Mouse (Mus musculus): ENCODE results near the gene Tmem14a. TPM values are rescaled to one million over a fixed set of nuclear protein-coding genes. Genes with fewer than 3 reads are reported as not detected.
A peak's percentile ranks its signal among the peaks of the same experiment; 100 is the strongest.
"Not testable (repeated sequence)": the region's sequence is repeated elsewhere in the genome, so short reads cannot be mapped to it uniquely, and the experiment has no call there.

Gene Tmem14a
- polyA plus RNA-seq (2012; rRNA removed) = 1.1 and 2.2 TPM in 2 replicates

GRCm38 (mm10) chr1:21218489-21218919, at the start of gene Tmem14a:
TSS of gene Tmem14a (plus strand) at chr1:21218575.
- Histone ChIP-seq H3K4me3 (ENCODE audit: low read depth, low read length) (peak within 1 kb of the TSS; percentile 66), H3K36me3 (ENCODE audit: control insufficient read depth, insufficient read depth, low read length) (no peaks in the 10 kb centered on the region), H3K27me3 (ENCODE audit: control insufficient read depth, insufficient read depth, low read length) (no peaks in the 10 kb centered on the region), H3K4me1 (ENCODE audit: control insufficient read depth, insufficient read depth, insufficient read length, low read length) (peaks cover 3% of the 10 kb centered on the region; the same call in 1 of the 2 replicates), H3K27ac (ENCODE audit: insufficient read depth, low read depth, low read length) (peak within 1 kb of the TSS; percentile 74)
- under 1% methylated on average over 17 of the region's 17 CpGs for WGBS
- TF ChIP-seq CTCF (IDR thresholded peaks at IDR 0.05; ENCODE audit: extremely low read depth, insufficient read length, insufficient replicate concordance, low read depth, low read length) (peak; percentile 99), POLR2A (IDR thresholded peaks at IDR 0.05; ENCODE audit: low read depth, low read length) (peak; percentile 47; the same call in 1 of the 2 replicates)

GRCm38 (mm10) chr1:21185196-21185595, 33.2 kb upstream of the Tmem14a start:
- Histone ChIP-seq H3K4me1 (ENCODE audit: control insufficient read depth, insufficient read depth, insufficient read length, low read length) (no peaks in the 10 kb centered on the region), H3K27ac (ENCODE audit: insufficient read depth, low read depth, low read length) (no peak overlapping the region), H3K36me3 (ENCODE audit: control insufficient read depth, insufficient read depth, low read length) (no peaks in the 10 kb centered on the region), H3K27me3 (ENCODE audit: control insufficient read depth, insufficient read depth, low read length) (no peaks in the 10 kb centered on the region), H3K4me3 (ENCODE audit: low read depth, low read length) (no peak overlapping the region)
- WGBS = 95% methylated on average over 6 of the region's 6 CpGs
- TF ChIP-seq POLR2A (IDR thresholded peaks at IDR 0.05; ENCODE audit: low read depth, low read length) (no peak), CTCF (IDR thresholded peaks at IDR 0.05; ENCODE audit: extremely low read depth, insufficient read length, insufficient replicate concordance, low read depth, low read length) (no peak)

- Histone ChIP-seq H3K4me1 (ENCODE audit: control insufficient read depth, insufficient read depth, insufficient read length, low read length) (no peaks in the 10 kb centered on the region), H3K4me3 (ENCODE audit: low read depth, low read length) (no peak overlapping the region), H3K36me3 (ENCODE audit: control insufficient read depth, insufficient read depth, low read length) (no peaks in the 10 kb centered on the region), H3K27me3 (ENCODE audit: control insufficient read depth, insufficient read depth, low read length) (no peaks in the 10 kb centered on the region), H3K27ac (ENCODE audit: insufficient read depth, low read depth, low read length) (no peak overlapping the region)
- WGBS = 85% methylated on average over 1 of the region's 1 CpGs
- TF ChIP-seq POLR2A (IDR thresholded peaks at IDR 0.05; ENCODE audit: low read depth, low read length) = no peak
- no peak for TF ChIP-seq CTCF (IDR thresholded peaks at IDR 0.05; ENCODE audit: extremely low read depth, insufficient read length, insufficient replicate concordance, low read depth, low read length)
Measured at GRCm38 (mm10) chr1:21206241-21206640, 12.1 kb upstream of the Tmem14a start.

GRCm38 (mm10) chr1:21213537-21213936, 4.8 kb upstream of the Tmem14a start:
- H3K27me3 ChIP-seq (ENCODE audit: control insufficient read depth, insufficient read depth, low read length); H3K4me3 ChIP-seq (ENCODE audit: low read depth, low read length); H3K36me3 ChIP-seq (ENCODE audit: control insufficient read depth, insufficient read depth, low read length); H3K4me1 ChIP-seq (ENCODE audit: control insufficient read depth, insufficient read depth, insufficient read length, low read length); H3K27ac ChIP-seq (ENCODE audit: insufficient read depth, low read depth, low read length): not testable (repeated sequence)
- WGBS = 16% methylated on average over 3 of the region's 3 CpGs

- not testable (repeated sequence) for H3K36me3 ChIP-seq (ENCODE audit: control insufficient read depth, insufficient read depth, low read length); H3K27me3 ChIP-seq (ENCODE audit: control insufficient read depth, insufficient read depth, low read length); H3K4me3 ChIP-seq (ENCODE audit: low read depth, low read length); H3K27ac ChIP-seq (ENCODE audit: insufficient read depth, low read depth, low read length); H3K4me1 ChIP-seq (ENCODE audit: control insufficient read depth, insufficient read depth, insufficient read length, low read length)
- 71% methylated on average over 6 of the region's 6 CpGs for WGBS
Measured at GRCm38 (mm10) chr1:21213991-21214692, 4.2 kb upstream of the Tmem14a start.

- no peaks in the 10 kb centered on the region for H3K27me3 ChIP-seq (ENCODE audit: control insufficient read depth, insufficient read depth, low read length)
- H3K27ac ChIP-seq (ENCODE audit: insufficient read depth, low read depth, low read length) = peak overlapping the region; percentile 74
- no peak; the same call in 1 of the 2 replicates for TF ChIP-seq POLR2A (IDR thresholded peaks at IDR 0.05; ENCODE audit: low read depth, low read length)
- no peak for TF ChIP-seq CTCF (IDR thresholded peaks at IDR 0.05; ENCODE audit: extremely low read depth, insufficient read length, insufficient replicate concordance, low read depth, low read length)
- H3K36me3 ChIP-seq (ENCODE audit: control insufficient read depth, insufficient read depth, low read length) = 0 out of 2 replicates have a peak, but pooled peaks cover 2% of the 10 kb centered on the region
- 82% methylated on average over 6 of the region's 6 CpGs for WGBS
- H3K4me1 ChIP-seq (ENCODE audit: control insufficient read depth, insufficient read depth, insufficient read length, low read length) = peaks cover 21% of the 10 kb centered on the region; the same call in 1 of the 2 replicates
- H3K4me3 ChIP-seq (ENCODE audit: low read depth, low read length) = no peak overlapping the region
Measured at GRCm38 (mm10) chr1:21227756-21228395, 9.5 kb downstream of the Tmem14a start.

- Histone ChIP-seq H3K4me1 (ENCODE audit: control insufficient read depth, insufficient read depth, insufficient read length, low read length) (peaks cover 21% of the 10 kb centered on the region; the same call in 1 of the 2 replicates), H3K27ac (ENCODE audit: insufficient read depth, low read depth, low read length) (peak overlapping the region; percentile 97), H3K4me3 (ENCODE audit: low read depth, low read length) (peak overlapping the region; percentile 38; the same call in 1 of the 2 replicates)
- H3K27me3 ChIP-seq (ENCODE audit: control insufficient read depth, insufficient read depth, low read length); H3K36me3 ChIP-seq (ENCODE audit: control insufficient read depth, insufficient read depth, low read length): not testable (repeated sequence)
- WGBS = 30% methylated on average over 15 of the region's 15 CpGs
Measured at GRCm38 (mm10) chr1:21228740-21229722, 10.7 kb downstream of the Tmem14a start.

Data from small intestine, adult 2 months (tissue).